Mouse (Mus musculus) CD4-positive, CD25-positive, alpha-beta regulatory T cell, adult 2 months (primary cell): ENCODE measurements around the gene Lefty2.

ENCODE experiments used
- DNase-seq: peaks from one replicate; pipeline ENCODE4 v3.0.0-alpha.2; 2012; ENCODE audit warnings: low read depth, low spot score

Gene Lefty2

DNA sequence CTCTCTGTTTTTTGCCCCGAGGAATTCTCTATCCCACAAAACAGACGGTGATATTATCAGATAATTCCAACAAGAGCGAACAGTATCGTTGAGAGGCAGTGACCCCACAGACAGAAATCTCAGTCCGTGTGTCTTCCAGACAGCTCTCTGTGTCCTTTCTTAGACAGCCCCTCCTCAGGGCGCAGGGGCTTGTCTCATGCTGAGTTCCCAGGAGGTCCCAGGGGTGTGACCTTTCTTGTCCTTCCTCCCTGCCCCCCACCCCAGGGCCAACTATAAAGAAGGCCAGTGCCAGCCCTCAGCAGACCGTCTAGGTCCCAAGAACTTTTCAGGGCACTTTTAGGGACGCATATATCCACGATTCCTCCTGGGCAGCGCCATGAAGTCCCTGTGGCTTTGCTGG, at the start of gene Lefty2:
TSS of gene Lefty2 (plus strand) at position 301 of the 400 bp plus-strand sequence.
- no peak for DNase-seq

DNA sequence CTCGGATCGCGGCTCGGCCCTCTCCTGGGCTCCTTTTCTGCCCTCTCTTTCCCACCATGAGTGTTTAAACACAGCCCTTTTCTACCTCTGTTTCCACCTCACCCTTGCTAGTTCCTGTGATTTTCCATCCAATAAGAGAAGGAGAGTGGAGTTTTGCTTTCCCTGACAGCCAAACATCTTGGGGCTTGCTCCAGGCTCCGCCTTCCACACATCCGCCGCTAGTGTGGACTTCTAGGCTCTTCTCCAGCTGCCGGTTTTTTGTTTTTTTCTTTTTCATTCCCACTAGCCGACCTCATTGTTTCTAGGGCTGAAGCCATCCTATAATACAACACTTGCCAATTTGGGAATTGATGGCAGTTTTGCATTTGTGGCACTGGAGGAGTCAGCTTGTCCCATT, 44.8 kb upstream of the Lefty2 start:
- peak; percentile 79 for DNase-seq

DNA sequence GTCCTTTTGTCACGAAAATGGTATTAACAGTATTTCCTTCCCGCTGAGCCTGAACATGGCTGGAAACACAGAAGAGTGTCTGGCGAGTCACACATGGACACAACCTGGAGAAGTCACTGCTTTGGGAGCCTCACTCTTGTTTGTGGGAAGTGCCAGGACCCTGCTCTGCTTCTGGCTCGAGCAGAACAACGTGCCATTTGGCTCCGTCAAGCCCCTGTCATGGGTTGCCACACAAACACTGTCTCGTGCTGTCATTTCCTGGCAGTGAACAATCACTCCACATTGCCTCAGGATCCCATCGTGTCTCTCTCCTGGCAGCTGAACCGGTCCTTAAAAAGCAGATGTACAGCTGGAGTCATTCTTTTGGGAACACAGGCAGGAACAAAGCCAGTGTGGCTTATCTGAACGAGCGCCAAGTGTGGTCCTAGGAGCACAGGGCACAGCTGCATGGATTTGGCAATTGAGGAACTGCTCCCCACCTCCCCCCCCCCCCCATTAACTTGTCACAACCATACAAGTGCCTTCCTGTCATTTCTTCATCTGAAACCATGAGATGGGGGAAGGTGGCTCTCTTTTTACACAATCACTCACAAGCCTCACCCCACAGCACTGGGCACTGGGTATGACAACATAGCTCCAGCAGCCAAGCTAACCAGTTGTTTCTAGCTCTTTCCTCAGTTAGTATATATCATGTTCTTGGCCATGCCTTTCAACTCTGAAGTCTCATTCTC, 44.2 kb upstream of the Lefty2 start:
- peak; percentile 70 for DNase-seq

DNA sequence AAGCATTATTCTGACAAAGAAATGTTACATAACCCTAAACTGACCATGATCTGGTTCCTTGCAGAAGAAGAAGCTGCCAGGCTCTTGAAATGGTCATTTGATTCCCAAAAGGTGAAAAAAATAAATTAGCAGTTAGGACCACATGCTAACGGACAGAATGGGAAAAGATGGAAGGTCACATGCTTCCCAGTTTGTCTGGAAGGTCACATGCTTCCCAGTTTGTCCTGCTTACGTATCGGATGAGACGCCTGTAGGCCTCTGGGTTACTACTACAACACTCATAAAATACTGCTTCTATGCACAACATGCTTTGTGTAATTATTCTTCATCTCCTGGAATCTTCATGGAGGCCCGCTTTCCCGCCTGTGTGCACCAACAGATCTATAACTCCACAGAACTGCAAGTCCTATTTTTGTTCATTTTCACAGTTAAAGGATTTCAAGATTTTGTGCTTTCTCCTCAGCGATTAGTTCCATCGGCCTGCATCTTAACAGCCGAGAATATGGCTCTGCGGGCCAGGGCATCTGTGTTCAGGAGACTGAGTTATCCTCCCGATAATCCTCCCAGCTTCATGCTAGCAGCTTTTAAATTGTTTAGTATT, 43.1 kb upstream of the Lefty2 start:
- no peak for DNase-seq

DNA sequence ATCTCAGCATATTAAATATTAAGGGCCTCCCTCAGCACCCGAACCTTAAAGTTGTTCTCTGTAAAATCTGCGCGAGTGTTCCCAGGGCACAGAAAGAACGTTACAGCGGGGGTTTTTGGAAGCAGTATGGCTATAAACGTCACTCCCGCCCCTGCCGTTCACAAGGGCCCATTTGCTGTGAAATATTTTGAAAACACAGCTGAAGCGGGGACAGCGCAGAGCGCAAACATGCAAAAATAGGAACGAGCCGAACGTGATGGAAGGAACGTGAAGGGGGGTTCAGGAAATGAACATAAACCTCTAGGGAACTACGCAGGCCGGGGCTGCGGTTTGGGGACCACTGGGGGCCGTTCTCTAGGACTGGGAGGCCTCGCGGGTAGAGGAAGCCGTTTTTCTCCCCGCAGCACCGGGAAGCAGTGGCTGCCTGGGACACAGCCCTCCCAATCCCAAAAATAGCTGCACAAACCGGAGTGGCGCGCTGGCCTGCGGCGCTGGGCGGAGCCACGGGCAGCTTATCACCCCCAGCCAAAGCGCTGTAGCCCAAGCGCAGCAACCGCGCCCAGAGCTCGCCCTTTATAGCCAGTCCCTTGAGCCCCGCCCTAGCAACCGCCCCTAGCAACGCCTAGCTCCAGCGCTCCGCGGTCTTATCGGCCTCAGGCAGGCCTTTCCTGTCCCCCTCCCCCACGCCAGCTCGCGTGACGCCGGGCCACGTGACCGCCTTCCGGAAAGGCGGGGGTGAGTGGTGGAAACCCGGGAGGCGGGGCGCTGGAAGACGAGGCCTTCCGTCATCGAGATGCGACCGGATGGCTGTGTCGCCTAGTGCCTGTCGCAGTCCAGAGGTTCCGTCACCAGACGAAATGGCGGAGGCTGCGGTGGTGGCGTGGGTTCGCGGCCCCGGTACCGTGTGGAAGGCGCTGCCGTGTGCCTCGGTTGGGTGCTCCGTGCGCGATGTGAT, 42.3 kb upstream of the Lefty2 start, which contains the start of gene Sde2:
TSS of gene Sde2 (plus strand) at position 812 of the 955 bp plus-strand sequence.
- DNase-seq = peak; percentile 100

DNA sequence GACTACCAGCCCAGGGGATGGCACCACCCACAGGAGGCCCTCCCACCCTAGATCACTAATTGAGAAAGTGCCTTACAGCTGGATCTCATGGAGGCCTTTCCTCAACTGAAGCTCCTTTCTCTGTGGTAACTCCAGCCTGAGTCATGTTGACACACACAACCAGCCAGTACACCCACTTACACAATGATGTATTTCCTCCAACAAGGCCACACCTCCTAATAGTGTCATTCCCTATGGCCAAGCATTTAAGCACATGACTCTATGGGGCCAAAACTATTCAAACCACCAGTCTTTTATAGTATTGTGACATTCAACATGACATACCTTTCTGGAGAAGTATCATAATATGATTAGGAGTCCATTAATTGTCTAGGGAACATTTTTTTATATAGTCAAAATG, 34.1 kb upstream of the Lefty2 start:
- no peak for DNase-seq

DNA sequence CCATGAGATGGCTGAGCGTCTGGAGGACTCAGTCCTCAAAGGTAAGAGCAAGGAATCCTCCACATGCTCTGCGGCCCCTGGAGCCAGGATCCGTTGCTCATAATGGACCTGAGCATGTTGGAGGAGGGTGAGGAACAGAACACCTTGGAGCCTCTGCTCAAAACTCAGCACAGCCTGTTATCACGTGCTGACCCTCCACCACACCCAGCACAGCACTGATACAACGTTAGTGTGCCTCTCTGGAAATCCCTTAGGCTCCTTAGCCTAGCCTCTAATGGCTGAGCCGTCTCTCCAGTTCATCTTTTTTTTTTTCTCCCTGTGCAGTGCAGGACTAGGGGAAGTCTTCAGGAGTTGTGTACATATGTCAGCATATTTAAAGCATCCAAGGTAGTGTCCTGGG, 32.9 kb upstream of the Lefty2 start:
- no peak for DNase-seq

DNA sequence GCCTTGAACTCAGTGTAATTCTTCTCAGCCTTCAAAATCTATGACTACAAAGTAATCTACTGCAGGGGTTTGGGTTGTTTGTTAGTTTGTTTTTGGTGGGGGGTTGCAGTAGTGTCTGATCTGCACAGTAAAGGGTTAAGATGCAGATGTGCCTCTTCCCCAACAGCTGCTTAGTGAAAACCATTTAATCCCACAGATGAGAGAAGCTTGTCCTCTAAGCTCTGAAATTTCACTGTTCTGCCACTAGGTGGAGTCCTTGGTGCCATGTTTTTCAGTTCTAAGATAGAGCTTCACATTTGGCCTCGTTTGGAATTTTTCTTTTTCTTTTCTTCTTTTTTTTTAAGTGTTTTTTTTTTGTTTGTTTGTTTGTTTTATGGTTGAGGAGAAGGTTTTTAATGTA, 29.3 kb upstream of the Lefty2 start:
- peak; percentile 74 for DNase-seq

DNA sequence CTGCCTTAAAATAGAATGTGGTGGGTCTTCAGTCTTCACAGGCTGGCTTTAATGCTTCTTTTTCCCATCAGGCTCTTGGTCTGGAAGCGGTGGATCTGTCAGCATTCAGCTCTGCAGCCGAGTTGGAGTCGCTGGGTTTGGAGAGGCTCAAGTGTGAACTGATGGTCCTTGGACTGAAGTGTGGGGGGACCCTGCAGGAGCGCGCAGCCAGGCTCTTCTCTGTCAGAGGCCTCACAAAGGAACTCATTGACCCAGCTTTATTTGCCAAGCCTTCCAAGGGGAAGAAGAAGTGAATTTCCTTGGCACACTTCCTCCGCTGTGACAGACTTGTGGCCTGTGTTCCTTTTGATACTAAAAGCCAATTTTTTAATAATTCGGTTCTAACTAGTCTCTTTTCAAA, 26.9 kb upstream of the Lefty2 start:
- no peak for DNase-seq

DNA sequence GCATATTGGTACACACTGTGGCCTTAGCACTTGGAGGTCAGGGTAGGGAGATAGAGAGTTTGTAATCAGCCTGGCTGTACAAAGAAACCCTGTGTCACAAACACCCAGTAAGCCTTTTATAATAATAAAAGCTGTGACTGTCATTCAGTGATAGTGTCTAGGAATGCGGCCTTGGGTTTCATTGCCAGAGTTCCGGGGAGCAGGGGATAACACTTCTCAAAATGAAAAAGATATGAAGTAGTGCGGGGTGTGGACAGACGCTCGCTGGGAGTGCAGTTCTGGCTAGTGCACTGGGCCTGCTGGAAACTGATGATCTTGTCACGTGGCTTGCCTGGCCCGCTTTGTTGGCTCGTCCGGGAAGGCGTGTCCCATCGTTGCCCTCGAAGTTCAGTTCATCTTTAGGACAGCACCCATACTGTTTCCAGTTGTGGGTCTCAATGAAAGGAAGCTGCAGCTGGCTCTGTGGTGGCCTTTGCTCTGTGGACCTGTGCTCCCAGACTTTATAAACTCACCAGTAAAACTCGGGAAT, 22.7 kb upstream of the Lefty2 start:
- no peak for DNase-seq

DNA sequence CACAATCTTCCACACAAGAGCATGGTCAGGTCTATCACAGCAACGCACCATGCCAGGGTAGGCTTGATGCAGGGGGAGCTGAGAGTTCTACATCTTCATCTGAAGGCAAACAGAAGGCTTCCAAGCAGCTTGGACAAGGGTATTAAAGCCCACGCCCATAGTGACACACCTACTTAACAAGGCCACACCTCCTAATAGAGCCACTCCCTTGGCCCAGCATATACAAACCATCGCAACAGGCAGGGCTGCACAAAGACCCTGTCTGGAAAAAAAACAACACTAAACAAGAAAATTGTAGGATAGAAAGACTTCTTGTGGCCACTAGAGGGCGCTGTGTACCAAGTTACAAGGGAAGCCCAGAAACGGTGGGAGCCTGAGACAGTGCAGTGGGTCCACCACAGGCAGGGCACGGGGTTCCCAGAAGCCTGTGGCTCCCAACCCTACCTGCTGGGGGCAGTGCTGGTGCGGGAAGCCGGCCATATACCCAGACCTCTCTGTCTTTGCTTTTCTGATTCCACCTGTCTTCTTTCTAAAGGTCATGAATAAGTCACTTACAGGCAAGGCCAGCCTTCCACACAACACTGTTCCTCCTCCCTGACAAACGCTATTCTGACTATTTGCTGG, 18.9 kb upstream of the Lefty2 start:
- peak; percentile 91 for DNase-seq

DNA sequence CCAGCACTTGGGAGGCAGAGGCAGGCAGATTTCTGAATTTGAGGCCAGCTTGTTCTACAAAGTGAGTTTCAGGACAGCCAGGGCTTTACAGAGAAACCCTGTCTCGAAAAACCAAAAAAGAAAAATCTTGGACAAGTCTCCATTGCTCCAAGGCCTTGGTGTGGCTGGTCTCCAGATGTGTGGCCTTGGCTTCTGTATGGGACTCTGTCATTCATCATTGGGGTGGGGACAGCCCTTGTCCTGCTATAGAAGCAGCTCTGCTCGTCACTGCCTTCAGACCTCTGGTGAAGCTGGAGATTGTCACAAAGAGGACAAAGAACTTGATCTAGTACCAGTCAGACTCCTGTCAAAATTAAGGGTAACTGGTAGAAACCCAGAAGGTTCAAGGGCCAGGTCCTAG, 18.3 kb upstream of the Lefty2 start:
- DNase-seq = no peak

DNA sequence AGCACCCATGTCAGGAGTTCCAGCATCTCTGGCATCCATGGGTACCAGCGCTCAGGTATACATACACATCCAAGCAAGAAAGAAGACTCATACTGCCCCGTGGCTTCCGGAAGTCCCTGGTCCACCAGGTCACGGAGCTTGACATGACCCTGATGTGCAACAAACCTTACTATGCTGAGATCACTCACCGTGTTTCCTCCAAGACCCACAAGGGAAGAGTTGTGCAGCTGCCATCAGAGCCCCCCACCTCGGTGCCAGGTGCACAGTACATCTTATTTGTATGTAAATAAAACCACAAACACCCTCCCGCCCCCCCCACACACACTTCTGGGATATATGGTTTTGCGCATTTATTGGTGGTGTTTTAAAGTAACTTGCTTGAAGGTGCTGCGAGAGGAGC, 17.8 kb upstream of the Lefty2 start:
- DNase-seq = no peak

DNA sequence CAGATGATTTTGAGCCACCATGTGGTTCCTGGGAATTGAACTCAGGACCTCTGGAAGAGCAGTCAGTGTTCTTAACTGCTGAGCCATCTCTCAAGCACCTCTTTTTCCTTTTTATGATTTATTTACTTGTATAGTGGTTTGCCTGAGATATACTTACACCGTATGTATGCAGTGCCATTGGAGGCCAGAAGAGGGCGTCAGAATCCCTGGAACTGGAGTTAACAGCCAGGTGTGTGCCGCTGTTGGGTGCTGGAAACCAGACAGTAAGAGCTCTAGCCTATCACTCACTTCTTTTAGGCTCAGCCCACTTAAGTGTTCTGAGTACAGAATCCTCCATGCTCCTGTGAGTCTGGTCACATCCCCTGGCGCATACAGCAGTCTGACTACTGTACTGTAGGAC, 15.4 kb upstream of the Lefty2 start:
- no peak for DNase-seq

DNA sequence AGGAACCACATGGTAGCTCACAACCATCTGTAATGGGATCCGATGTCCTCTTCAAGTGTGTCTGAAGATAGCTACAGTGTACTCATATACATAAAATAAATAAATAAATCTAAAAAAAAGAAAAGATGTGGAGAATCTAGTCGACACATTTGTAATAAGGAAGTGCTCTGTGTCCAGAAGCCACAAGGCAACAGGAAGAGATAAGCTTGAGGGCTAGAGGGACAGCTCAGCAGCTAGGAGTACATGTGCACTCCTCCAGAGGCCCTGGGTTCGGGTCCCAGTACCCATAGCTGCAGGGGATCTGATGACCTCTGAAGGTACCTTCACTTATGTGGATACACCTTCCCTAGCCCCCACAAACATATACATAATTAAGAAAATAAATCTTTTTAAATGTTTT, 11.1 kb upstream of the Lefty2 start:
- DNase-seq = no peak

DNA sequence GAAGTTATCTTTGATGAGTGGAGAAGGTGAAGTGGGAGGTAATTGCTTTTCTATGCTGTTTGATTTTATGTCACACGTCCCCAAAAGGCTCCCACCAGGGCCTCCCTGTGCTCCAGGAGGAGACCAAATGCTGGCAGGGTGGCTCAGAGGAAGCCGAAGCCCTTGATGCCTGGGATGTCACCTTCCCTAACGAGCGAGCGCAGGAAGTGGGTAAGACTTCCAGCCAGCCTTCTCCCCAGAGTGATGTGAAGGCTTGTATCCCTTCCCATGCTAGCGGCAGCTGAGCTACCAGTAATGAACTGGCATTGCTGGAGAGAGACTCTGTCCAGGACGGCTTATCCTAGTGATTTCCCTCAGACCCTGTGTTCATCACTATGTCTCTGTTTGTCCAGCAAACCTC, 9.2 kb upstream of the Lefty2 start:
- DNase-seq = no peak

DNA sequence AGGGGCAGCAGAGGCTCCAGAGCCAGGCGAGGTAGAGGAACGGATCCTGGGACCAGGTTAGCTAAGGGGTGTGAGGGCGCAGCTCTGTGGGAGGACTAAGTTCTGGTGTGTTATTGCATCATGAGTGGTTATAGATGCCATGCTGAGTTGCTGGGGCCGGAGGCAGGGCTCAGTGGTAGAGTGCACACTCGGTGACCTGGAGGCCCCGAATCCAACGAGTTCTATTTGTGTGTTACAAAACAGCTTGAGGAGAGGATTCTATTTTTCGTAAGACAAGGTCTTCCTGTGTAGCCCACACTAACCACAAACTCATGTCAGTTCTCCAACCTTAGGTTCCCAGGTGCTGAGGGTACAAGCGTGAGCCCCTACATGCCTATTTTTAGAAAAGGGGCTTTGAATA, 8.4 kb upstream of the Lefty2 start:
- DNase-seq = no peak

DNA sequence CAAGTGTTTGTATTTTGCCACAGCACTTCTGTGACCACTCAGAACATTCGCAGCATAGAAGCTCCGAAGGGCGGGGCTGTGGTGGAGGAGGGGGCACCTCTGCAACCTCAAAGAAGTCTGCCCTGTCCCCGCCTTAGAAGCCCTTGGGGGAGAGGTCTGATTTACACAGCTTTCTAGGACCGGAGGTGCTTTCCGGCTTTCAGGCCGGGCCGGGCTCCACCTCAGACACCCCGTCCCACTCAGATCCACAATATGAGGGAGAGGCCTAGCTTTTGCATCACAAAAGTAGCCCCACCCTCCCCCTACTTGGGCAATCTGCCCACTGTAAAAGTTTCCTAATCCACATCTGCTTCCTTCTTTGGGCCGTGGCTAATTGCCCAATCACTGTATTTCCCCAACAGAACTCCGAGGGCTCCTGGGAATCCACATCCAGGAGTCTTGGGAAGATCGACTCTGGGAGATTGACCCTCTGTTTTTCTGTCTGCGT, 4.3 kb upstream of the Lefty2 start:
- DNase-seq = no peak

DNA sequence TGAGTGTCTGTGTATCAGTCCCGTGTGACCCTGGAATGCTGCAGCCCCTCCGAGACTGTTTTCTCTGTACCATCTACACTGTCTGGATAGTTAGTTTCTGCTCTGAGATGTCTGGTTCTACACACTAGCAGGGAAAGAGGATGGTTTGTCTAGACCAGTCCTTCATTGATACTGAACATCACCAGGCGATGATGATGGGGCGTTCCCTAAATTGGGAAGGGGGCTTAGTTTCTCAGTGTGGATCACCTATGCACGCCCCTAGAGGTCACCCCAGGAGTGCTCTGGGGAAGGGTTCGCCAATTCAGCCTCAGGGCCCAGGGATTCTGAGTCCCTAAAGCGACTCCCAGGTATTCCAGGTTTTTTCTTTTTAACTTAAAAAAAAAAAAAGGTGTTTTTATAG, 3.7 kb upstream of the Lefty2 start:
- no peak for DNase-seq

DNA sequence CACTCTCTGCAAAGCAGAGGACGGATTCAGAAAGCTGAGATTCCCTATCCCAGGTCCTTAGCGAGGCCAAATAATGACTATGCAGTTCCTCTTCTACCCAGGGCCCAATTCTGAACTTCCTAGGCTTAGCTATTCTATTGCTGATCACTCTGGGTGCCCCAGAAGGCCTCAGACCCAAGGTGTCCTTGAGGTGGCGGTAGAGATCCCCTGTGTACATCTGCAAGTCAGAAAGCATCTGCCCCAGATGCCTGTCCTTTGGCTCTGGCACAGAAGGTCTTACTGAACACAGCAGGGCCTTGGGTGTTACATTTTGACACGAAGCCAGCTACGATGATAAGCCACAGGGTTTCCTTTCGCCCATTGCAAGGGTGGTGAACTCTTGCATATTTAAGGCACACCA, 3.1 kb upstream of the Lefty2 start:
- DNase-seq = peak; percentile 55
